Mouse (Mus musculus): ENCODE measurements at regions not wholly inside any gene's neighbourhood (a gene's known extent, or its start where the extent isn't known, plus 50 kb on each side); places are given as distances from the start of the nearest gene placed in this dataset.

DNA sequence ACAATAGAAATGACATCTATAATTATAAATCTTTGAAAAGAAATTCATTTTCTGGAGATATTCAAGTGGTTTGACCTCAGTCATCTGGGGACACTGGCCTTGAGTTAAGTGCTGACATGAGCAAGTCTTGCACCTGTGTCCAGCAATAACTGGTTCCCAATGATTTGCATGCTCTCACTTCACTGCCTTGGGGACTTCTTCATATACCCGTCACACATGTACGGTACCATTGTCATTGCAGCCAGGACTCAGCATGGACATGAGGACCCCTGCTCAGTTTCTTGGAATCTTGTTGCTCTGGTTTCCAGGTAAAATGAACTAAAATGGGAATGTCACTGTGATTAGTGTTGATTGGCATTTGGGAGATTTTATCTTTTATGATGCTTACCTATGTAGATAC, 720.6 kb upstream of the Tacstd2 start:
- no peak for TF ChIP-seq CTCF (IDR thresholded peaks at IDR 0.05; ENCODE audit: extremely low read depth, insufficient read depth, insufficient read length, insufficient replicate concordance)
- TF ChIP-seq POLR2A (IDR thresholded peaks at IDR 0.05; ENCODE audit: low read depth, low read length): no peak
